Comparison of ENCODE assay signal across 22 mouse cellular contexts in the genomic region with DNA sequence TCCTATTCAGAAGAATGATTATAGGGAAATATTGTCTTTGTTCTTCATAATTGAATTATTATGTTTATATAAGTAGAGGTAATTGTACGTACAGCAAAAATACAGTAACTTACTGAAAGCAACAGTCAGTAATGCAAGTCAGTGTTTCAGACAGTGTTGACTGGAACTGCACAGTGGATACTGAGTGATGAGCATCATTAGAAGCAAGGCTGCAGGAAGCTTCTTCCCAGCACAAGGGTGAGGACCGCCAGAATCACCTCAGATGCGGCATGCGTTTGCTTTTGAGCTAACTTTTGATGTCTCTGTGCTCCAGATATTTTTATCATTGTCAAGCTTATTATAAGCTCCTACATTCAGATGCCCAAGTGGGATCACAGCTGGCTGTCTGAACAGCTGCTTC.
DNase-seq lines count a peak whose midpoint lies in the region; ATAC-seq and TF ChIP-seq lines count a peak whose summit lies in the region.
"Had no signal": no experiment of that assay in that cellular context is flagged by ENCODE, and none has a peak within 500 bp of the region (broad histone marks: within the 10 kb centered on the region; RNA-seq: fewer than 3 reads in every experiment).

No protein-coding gene starts in this region.

- H3K9me3 ChIP-seq in forebrain, embryonic 13.5 days (replicated peaks) = no peaks in the 10 kb centered on the region
- no peaks in the 10 kb centered on the region for H3K9me3 ChIP-seq in forebrain, embryonic 10.5 days
- H3K9me3 ChIP-seq in midbrain, embryonic 15.5 days = no peaks in the 10 kb centered on the region
- no peaks in the 10 kb centered on the region for H3K9me3 ChIP-seq in midbrain, embryonic 13.5 days
- H3K9me3 ChIP-seq in hindbrain, embryonic 10.5 days = no peaks in the 10 kb centered on the region
- H3K9me3 ChIP-seq: embryonic facial prominence, embryonic 12.5 days; embryonic facial prominence, embryonic 15.5 days; forebrain, embryonic 12.5 days had no signal

- no peaks in the 10 kb centered on the region for H3K27me3 ChIP-seq in forebrain, embryonic 13.5 days
- no peaks in the 10 kb centered on the region for H3K27me3 ChIP-seq in forebrain, embryonic 10.5 days (ENCODE audit: poor library complexity, severe bottlenecking)
- no peaks in the 10 kb centered on the region for H3K27me3 ChIP-seq in midbrain, embryonic 15.5 days (replicated peaks)
- no peaks in the 10 kb centered on the region for H3K27me3 ChIP-seq in midbrain, embryonic 13.5 days
- no peaks in the 10 kb centered on the region for H3K27me3 ChIP-seq in hindbrain, embryonic 10.5 days (ENCODE audit: insufficient read depth, poor library complexity, severe bottlenecking)
- H3K27me3 ChIP-seq: embryonic facial prominence, embryonic 12.5 days; embryonic facial prominence, embryonic 15.5 days; forebrain, embryonic 12.5 days had no signal

- 94% methylated on average over 4 of the region's 4 CpGs for WGBS in forebrain, embryonic 13.5 days
- 94% methylated on average over 4 of the region's 4 CpGs for WGBS in forebrain, embryonic 10.5 days
- 87% methylated on average over 4 of the region's 4 CpGs for WGBS in midbrain, embryonic 15.5 days
- WGBS in midbrain, embryonic 13.5 days = 90% methylated on average over 4 of the region's 4 CpGs
- WGBS in hindbrain, embryonic 10.5 days = 94% methylated on average over 4 of the region's 4 CpGs

- H3K27ac ChIP-seq in forebrain, embryonic 13.5 days = no peak overlapping the region
- H3K27ac ChIP-seq in forebrain, embryonic 10.5 days = no peak overlapping the region
- no peak overlapping the region for H3K27ac ChIP-seq in midbrain, embryonic 15.5 days
- H3K27ac ChIP-seq in midbrain, embryonic 13.5 days = no peak overlapping the region
- no peak overlapping the region for H3K27ac ChIP-seq in hindbrain, embryonic 10.5 days
- H3K27ac ChIP-seq: embryonic facial prominence, embryonic 12.5 days; embryonic facial prominence, embryonic 15.5 days; forebrain, embryonic 12.5 days had no signal

- no peak for DNase-seq in forebrain, embryonic 10.5 days (ENCODE audit: extremely low spot score, low spot score)
- peak; percentile 17 for DNase-seq in brain, adult 2 months (ENCODE audit: low read depth, low spot score)
- peak; percentile 50 for DNase-seq in brain, embryonic 14.5 days (ENCODE audit: low read depth)
- DNase-seq in hindbrain, embryonic 10.5 days (ENCODE audit: low spot score) = no peak
- DNase-seq: adrenal gland, adult 2 months; adrenal gland, postnatal 10 days; adrenal gland, postnatal 25 days; cerebellum, adult 11 months; cerebellum, adult 18-20 months; cerebellum, adult 8-10 months; cerebellum, adult 9-11 months; cerebellum, postnatal 14 days; cerebellum, postnatal 36 days; embryo, embryonic 11 days had no signal

- no peak overlapping the region for H3K4me2 ChIP-seq in forebrain, embryonic 13.5 days
- H3K4me2 ChIP-seq in midbrain, embryonic 15.5 days = no peak overlapping the region
- no peak overlapping the region for H3K4me2 ChIP-seq in midbrain, embryonic 13.5 days (replicated peaks)
- H3K4me2 ChIP-seq: embryonic facial prominence, embryonic 12.5 days; embryonic facial prominence, embryonic 15.5 days; forebrain, embryonic 12.5 days had no signal

- no peak for TF ChIP-seq POLR2A in brain, embryonic 14.5 days (IDR thresholded peaks at IDR 0.05; ENCODE audit: borderline replicate concordance, extremely low read depth, insufficient read depth, insufficient read length, poor library complexity, severe bottlenecking)

- no peak overlapping the region for H3K4me3 ChIP-seq in forebrain, embryonic 13.5 days
- H3K4me3 ChIP-seq in forebrain, embryonic 10.5 days = no peak overlapping the region
- no peak overlapping the region for H3K4me3 ChIP-seq in midbrain, embryonic 15.5 days
- no peak overlapping the region for H3K4me3 ChIP-seq in midbrain, embryonic 13.5 days (replicated peaks)
- no peak overlapping the region for H3K4me3 ChIP-seq in hindbrain, embryonic 10.5 days
- H3K4me3 ChIP-seq: embryonic facial prominence, embryonic 12.5 days; embryonic facial prominence, embryonic 15.5 days; erythroblast, embryonic 14.5 days; forebrain, embryonic 12.5 days had no signal

- no peaks in the 10 kb centered on the region for H3K36me3 ChIP-seq in forebrain, embryonic 13.5 days (ENCODE audit: poor library complexity, severe bottlenecking)
- H3K36me3 ChIP-seq in forebrain, embryonic 10.5 days (replicated peaks) = no peaks in the 10 kb centered on the region
- no peaks in the 10 kb centered on the region for H3K36me3 ChIP-seq in midbrain, embryonic 15.5 days (replicated peaks)
- no peaks in the 10 kb centered on the region for H3K36me3 ChIP-seq in midbrain, embryonic 13.5 days
- no peaks in the 10 kb centered on the region for H3K36me3 ChIP-seq in hindbrain, embryonic 10.5 days
- H3K36me3 ChIP-seq: embryonic facial prominence, embryonic 12.5 days; embryonic facial prominence, embryonic 15.5 days; forebrain, embryonic 12.5 days had no signal

- TF ChIP-seq CTCF in brain, embryonic 14.5 days (IDR thresholded peaks at IDR 0.05; ENCODE audit: borderline replicate concordance, extremely low read depth, insufficient read depth, insufficient read length) = no peak

- ATAC-seq in forebrain, embryonic 13.5 days = peak; percentile 36; the same call in 1 of the 2 replicates
- ATAC-seq in midbrain, embryonic 15.5 days (replicated peaks) = peak; percentile 75; the same call in 1 of the 2 replicates
- ATAC-seq in midbrain, embryonic 13.5 days = no peak
- ATAC-seq: forebrain, embryonic 16.5 days had no signal

- H3K4me1 ChIP-seq in forebrain, embryonic 13.5 days = no peaks in the 10 kb centered on the region
- no peaks in the 10 kb centered on the region for H3K4me1 ChIP-seq in forebrain, embryonic 10.5 days
- H3K4me1 ChIP-seq in midbrain, embryonic 15.5 days = no peaks in the 10 kb centered on the region
- no peaks in the 10 kb centered on the region for H3K4me1 ChIP-seq in midbrain, embryonic 13.5 days (replicated peaks)
- no peaks in the 10 kb centered on the region for H3K4me1 ChIP-seq in hindbrain, embryonic 10.5 days (replicated peaks)
- H3K4me1 ChIP-seq: embryonic facial prominence, embryonic 12.5 days; embryonic facial prominence, embryonic 15.5 days; forebrain, embryonic 12.5 days had no signal

- H3K9ac ChIP-seq in forebrain, embryonic 13.5 days = no peak overlapping the region
- H3K9ac ChIP-seq in midbrain, embryonic 15.5 days = no peak overlapping the region
- no peak overlapping the region for H3K9ac ChIP-seq in midbrain, embryonic 13.5 days (replicated peaks)
- H3K9ac ChIP-seq: embryonic facial prominence, embryonic 12.5 days; embryonic facial prominence, embryonic 15.5 days; forebrain, embryonic 12.5 days had no signal

Comparison
In these comparisons a context has a peak if more than half of its experiments do, and no peak if none do; other contexts are left out.
1. DNase-seq: peak in brain, adult 2 months (single experiment) and brain, embryonic 14.5 days (single experiment); none in forebrain, embryonic 10.5 days (single experiment) and hindbrain, embryonic 10.5 days (single experiment).